Mouse (Mus musculus) olfactory bulb, adult 2 months (tissue): ENCODE data around the gene Tcta.

Source experiments
- CTCF ChIP-seq: fragments of 200-500 bp; IDR thresholded peaks from 2 replicates; pipeline ENCODE4 v1.5.1; 2012; ENCODE audit warnings: low read depth, mild to moderate bottlenecking, low read length, moderate library complexity; ENCODE audit not compliant: insufficient read depth
- POLR2A ChIP-seq: fragments of 200-500 bp; IDR thresholded peaks from 2 replicates; pipeline ENCODE4 v1.6.1; 2012; ENCODE audit warnings: mild to moderate bottlenecking, low read depth, low read length, moderate library complexity; ENCODE audit not compliant: insufficient read depth

- TF ChIP-seq CTCF (no peak), POLR2A (no peak)
These were observed 41.1 kb upstream of the Tcta start for GRCm38 (mm10) chr9:108347024-108347423.
